Mouse (Mus musculus) cerebellum, postnatal 36 days (tissue): ENCODE data around the gene Fxyd5.

ENCODE experiments used
- DNase-seq, 2 experiments: peaks; one replicate each; pipeline ENCODE4 v3.0.0; 2021 to 2022; ENCODE audit warnings: mixed read lengths in 2 of 2

The Fxyd5 gene

GRCm38 (mm10) chr7:31060621-31061010 is 18.3 kb upstream of the Fxyd5 start:
- no peak for DNase-seq

DNA sequence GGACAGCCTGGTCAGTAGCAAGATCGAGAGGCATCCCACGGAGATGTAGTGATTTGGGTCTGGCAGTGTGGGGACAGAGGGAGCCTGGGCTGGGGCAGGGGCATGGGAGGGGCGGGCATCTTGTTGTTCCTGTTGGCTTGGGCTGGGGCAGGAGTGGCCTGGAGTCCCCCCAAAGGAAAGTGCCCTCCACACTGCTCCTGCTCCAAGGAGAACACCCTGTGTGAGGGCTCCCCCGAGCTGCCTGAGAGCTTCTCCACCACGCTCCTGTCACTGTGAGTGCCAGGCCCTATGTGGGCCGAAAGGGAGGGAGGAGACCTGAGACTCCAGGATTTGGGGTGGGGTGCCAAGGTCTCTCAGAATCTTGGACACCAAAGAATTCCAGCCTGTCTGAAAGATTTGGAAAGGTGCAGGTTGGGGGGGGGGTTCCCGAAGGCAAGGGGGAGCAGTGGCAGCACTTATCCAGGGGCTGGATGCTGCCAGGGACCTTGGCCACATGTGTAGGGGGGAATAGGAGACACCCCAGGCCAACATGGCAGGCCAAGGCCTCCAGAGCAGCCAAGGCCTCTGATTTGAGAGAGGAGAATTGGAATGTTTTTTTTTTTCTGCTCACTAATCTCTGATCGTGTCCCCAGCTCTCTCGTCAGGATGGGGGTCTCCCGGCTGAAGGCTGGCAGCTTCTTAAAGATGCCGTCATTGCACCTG is 17.8 kb upstream of the Fxyd5 start:
- DNase-seq = no peak

DNA sequence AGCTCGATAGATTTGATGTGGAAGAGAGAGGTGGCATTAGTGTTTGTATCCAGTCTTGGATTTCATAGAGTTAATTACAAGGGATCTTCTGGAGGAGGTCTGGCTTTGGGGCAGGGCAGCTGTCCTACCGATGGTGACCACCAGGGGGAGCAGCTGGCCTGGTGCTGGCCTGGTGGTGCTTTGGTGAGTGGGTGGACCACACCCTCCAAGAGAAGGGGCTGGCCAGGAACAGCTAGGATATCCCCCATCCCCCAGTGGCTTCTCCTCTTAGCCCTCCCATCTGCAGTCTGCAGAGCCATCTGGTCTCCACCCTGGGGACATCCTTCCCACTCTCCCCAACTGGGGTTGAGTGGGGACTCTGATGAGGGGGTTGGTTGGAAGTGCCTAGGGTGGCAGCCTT is 16.8 kb upstream of the Fxyd5 start, which contains the start of gene Lgi4:
Lgi4 (plus strand) TSS at position 235 of the 400 bp plus-strand sequence.
- peak; percentile 85 to 87 for DNase-seq

DNA sequence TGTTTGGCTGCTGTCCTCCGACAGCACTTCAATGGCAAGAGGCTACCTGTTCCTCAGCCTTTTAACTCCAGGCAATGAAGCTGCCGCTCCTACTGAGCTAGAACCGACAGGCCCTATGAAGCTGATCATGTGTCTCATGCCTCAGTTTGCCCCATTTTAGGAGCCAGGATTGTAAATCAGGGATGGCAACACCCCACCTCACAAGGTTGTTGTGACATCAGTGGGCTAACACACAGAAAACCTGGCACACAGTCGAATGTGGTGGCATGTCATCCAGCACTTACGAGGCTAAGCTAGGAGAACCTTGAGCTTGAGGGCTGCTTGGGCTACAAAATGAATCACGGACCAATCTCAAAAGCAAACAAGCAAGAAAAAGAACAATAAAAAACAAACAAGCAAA is 15.9 kb upstream of the Fxyd5 start:
- peak in 1 of 2 experiments; percentile 4 for DNase-seq

GRCm38 (mm10) chr7:31057730-31058129 is 15.4 kb upstream of the Fxyd5 start:
- DNase-seq = no peak

GRCm38 (mm10) chr7:31057071-31057470 is 14.8 kb upstream of the Fxyd5 start, which contains the start of gene Fxyd1:
Fxyd1 (minus strand) TSS chr7:31057199.
- DNase-seq = no peak

DNA sequence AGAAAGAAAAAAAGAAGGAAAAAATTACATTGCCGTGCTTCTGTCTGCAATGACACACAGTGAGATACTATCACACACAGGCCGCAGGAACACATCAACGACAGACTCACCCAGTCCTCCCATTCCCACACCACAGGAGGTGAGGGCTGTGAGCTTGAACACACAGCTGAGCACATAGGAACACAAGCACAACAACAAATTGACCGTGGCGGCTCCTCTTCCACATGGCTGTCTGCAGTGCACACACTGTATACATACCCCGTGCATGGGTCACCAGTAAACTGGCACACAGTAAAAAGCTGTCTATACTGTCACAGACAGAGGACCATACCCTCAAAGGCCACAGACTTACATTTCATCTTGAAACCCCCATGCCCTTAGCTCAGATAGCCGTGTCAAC is 14.2 kb upstream of the Fxyd5 start:
- DNase-seq = no peak

GRCm38 (mm10) chr7:31055883-31056282 is 13.6 kb upstream of the Fxyd5 start:
- no peak for DNase-seq

DNA sequence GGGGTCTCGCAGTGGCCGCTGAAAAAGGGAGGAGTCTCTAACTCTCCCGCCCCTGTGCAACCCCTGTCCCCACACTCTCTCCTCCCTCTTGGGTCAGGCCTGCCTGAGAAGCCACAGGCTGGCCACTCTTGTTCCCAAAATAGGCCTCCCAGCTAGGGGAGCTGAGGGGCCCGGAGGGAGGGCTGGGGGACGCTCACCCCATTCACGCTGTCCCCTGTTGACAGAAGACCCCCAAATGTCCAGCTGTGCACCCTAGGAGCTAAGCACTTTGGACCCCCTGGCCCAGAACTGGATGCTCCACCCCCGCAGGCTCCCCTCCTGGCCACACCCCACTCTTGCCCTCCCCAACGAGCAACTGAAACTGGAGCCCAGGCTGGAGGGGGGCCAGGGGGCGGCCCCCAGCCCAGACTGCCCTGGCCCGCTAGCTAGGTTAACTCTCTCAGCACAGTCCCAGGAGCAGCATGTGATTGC is 13.1 kb upstream of the Fxyd5 start:
- peak in 1 of 2 experiments; percentile 41 for DNase-seq

GRCm38 (mm10) chr7:31054661-31055320 is 12.5 kb upstream of the Fxyd5 start:
- no peak for DNase-seq

GRCm38 (mm10) chr7:31053882-31054447 is 11.7 kb upstream of the Fxyd5 start:
- DNase-seq = peak; percentile 43 to 48

- DNase-seq = peak; percentile 82 to 91
Measured at GRCm38 (mm10) chr7:31052636-31053434, 10.6 kb upstream of the Fxyd5 start.

GRCm38 (mm10) chr7:31052251-31052635 is 10.0 kb upstream of the Fxyd5 start:
- peak; percentile 26 to 31 for DNase-seq

DNA sequence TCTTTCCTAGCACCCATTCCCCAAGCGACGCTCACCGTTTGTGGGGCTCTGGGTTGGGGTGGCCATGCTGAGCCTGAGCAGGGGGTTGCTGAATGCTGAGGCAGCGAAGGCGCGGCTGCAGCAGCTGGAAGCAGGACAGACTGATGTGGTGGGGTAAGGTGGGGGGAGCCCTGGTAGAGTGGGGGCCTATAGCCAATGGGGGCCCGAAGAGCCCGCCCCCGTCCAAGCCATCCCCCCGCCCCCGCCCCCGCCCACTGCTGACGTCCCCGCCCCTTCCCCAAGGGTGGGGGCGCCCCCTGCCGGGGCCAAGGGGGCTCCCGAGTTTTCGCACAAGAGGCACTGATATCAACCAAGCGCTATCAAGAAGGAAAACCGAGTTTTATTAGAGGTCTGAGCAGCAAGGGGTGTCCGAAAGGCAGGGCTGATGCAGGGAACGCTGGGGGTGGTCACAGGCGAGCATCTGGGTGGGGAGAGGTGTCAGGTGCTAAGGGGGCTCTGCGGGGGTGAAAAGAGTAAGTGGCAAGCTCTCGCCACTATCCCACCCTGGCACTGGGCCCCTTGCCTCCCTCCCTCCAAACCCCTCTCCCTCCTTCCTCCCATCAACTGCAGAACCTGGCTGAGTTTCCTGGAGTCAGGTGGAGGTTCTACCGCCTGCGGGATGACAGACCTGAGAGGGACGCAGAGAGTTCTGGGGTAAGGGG is 9.2 kb upstream of the Fxyd5 start, which contains the start of gene Fxyd7:
Fxyd7 (minus strand) TSS at position 147 of the 701 bp plus-strand sequence.
- peak; percentile 51 to 59 for DNase-seq

- peak; percentile 55 to 57 for DNase-seq
Measured at GRCm38 (mm10) chr7:31050921-31051320, 8.6 kb upstream of the Fxyd5 start.

DNA sequence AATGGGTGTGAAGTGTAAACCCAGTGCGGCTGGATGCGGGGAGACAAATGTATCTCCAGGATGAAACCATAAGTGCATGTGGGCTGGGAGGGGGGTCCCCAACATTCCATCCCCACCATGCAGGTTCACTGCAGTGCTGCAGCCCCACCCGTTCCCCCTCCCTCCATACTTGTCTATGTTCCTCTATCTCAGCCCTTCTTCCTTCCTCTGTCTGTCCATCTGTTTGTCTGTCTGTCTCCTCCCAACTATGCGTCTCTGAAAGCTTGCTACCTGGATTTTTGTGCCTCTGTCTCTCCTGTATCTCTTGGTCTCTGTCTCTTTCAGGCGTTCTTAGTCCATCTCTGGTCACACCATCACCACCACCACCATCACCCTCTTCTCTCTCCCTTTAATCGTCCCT is 8.2 kb upstream of the Fxyd5 start:
- DNase-seq = no peak

GRCm38 (mm10) chr7:31049846-31050281 is 7.6 kb upstream of the Fxyd5 start:
- DNase-seq = peak in 1 of 2 experiments; percentile 47

- DNase-seq = peak; percentile 74 to 76
Measured at GRCm38 (mm10) chr7:31049135-31049845, 7.0 kb upstream of the Fxyd5 start.

DNA sequence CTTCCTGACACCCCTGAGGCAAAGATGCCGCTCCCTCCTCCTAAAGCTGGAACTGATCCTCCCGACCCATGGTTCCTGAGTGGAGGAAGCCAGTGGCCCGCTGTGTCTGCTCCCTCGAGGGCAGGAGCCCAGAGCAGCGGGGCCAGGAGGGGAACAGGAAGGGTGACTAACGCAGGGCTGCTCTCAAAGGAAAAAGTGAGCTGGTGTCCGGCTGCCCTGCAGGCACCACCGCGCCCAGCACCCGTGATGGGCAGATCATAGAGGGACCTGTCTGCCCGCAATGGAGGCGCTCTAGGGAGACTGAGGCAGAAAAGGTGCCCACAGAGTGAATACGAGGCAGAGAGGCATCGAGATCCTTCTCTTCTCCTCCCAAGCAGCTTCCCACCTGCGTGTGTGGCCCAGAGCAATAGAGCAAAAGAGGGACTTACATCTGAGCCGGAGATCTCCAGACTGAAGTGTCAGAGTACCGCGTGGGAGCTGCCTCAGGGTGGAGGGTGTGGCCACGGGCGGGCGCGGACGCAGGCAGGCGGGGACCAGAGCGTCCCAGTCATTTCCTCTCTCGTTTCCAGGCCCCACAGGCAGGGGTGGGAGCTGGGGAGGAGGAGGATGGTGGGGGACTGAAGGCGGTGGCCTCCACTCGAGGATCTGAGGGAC is 492 bp downstream of the Fxyd5 start:
- DNase-seq = no peak

DNA sequence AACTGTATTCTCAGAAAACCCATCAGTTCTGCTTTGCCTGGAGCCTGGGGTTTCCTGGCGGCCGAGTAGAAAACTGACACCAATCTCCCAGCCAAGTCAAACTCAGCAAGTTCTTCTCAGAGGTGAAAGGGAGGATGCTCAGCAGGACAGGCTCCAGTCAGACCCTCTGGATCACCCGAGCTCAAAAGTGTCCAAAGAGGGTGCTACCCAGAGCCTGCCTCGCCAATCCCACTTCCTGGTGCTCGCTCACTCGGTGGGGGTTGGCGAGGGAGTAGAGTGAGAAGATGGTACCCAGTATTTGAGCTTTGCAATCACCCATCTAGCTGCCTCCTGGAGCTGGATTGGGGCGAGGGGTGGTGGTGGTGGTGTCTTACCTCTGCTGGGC is 1.3 kb downstream of the Fxyd5 start:
- no peak for DNase-seq
